Mouse (Mus musculus): Measurements from ENCODE around the gene Kcnd3.

The Kcnd3 gene

GRCm38 (mm10) chr3:105653544-105654380 is 201.6 kb downstream of the Kcnd3 start:
- DNase-seq (ENCODE audit: low read depth, low spot score) = no peak

- no peak for DNase-seq (ENCODE audit: low read depth, low spot score)
These were observed 203.0 kb downstream of the Kcnd3 start for GRCm38 (mm10) chr3:105655031-105655585.

DNA sequence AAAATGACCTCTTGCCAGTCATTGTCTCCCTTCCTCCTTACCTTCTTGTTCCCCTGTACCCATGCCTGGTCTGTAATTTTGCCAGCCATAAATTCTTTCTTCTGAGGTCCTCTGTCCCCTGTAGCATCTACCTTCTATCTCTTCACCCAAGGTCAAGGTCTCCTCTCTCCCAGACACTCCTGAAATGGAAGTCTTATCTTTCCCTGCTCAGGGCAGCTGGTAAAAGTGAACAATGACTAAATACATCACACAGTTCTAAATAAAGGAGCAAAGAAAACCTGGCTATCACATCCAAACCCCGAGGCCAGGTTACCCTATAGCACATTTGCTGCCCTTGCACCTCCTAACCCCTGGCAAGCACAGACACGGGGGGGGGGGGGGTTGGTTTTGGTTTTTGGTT is 208.4 kb downstream of the Kcnd3 start:
- no peak for DNase-seq (ENCODE audit: low read depth, low spot score)

GRCm38 (mm10) chr3:105663043-105663442 is 210.9 kb downstream of the Kcnd3 start:
- DNase-seq (ENCODE audit: low read depth, low spot score) = no peak

- no peak for DNase-seq (ENCODE audit: low read depth, low spot score)
These were observed 213.1 kb downstream of the Kcnd3 start for GRCm38 (mm10) chr3:105665105-105665765.

DNA sequence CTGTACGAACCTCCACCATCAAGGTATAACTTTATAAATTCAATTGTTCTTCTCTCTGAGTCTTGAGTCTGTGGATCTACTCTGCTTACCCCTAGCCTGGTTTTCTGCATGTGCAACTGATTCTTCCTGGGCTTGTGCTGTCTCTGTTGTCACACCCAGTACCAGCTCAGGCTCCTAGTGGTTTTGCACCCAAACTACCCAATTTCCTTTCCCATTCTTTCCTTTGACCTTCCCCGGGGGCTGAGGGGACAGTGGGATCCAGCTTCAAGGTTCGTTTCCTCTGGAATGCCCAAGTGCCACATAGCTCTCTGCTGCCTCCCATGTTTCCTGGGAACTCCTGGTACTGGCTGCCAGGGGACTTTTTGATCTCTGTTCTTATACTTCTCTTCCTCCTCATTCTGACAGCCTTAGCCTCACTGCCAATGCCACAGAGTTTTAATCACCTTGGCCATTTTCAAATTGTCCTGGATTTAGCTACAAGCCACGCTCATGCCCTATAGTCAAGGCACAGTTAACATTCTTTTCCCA is 214.9 kb downstream of the Kcnd3 start:
- DNase-seq (ENCODE audit: low read depth, low spot score) = no peak

DNA sequence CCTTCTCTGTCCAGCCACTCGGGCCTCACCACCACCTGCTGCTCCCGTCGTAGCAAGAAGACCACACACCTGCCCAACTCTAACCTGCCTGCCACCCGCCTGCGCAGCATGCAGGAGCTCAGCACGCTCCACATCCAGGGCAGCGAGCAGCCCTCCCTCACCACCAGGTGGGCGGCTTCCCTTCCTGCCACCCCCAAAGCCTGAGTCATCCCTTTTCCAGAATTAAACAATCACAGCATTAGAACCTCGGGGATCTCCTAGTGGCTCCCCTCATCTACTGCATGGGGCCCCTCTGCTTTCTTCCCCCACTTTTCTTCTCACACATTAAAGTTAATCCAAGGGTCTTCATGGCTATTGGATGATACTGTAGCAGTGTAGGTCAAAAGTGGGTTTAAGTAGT is 216.0 kb downstream of the Kcnd3 start:
- DNase-seq (ENCODE audit: low read depth, low spot score) = no peak

DNA sequence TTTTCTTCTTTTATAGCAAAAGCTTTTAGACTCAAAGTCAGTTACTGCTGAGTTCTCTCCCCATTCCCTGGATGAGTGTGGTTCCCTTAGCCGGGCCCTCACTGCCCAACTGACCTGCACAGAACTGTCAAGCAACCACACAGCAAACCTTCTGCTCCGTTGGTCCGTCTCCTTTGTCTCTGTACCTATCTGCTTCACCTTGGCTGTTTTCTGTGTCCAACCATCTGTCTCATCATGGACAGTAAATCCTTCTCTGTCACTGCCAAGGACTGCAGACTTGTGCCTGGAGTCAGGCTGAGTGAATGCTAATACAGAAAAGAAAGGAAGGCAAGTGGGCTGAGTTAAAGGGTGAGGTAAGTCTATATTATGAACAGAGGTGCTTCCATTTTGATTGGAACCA is 217.6 kb downstream of the Kcnd3 start:
- DNase-seq (ENCODE audit: low read depth, low spot score) = no peak

GRCm38 (mm10) chr3:105670801-105671200 is 218.7 kb downstream of the Kcnd3 start:
- DNase-seq (ENCODE audit: low read depth, low spot score) = no peak

- DNase-seq (ENCODE audit: low read depth, low spot score) = peak; percentile 83
These were observed 222.6 kb downstream of the Kcnd3 start for GRCm38 (mm10) chr3:105674595-105675218.

GRCm38 (mm10) chr3:105675932-105676331 is 223.8 kb downstream of the Kcnd3 start:
- peak; percentile 43 for DNase-seq (ENCODE audit: low read depth, low spot score)

- no peak for DNase-seq (ENCODE audit: low read depth, low spot score)
These were observed 228.2 kb downstream of the Kcnd3 start for GRCm38 (mm10) chr3:105680346-105680745.

GRCm38 (mm10) chr3:105686394-105687323 is 234.5 kb downstream of the Kcnd3 start:
- DNase-seq (ENCODE audit: low read depth, low spot score) = peak; percentile 39

- DNase-seq (ENCODE audit: low read depth, low spot score) = peak; percentile 97
These were observed 235.4 kb downstream of the Kcnd3 start, which contains the start of gene Ddx20 for GRCm38 (mm10) chr3:105687324-105688060. TSS of gene Ddx20 (minus strand) at chr3:105687574.

DNA sequence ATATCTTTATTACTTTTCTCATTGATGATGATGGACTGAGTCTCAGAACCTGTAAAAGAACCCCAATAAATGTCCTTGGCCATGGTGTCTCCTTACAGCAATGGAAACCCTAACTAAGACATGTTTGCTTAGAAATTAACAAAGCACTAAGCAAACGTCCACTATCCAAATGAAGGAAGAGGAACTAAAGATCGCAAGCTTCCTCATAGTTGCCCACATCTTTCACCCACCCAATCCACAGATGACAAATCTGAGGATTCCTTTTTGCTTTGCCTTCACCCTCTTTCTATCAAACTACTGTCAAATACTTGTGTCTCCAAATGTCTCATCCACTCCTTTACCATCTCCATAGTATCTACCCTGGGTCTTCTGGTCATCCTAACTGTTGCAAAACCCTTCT is 236.4 kb downstream of the Kcnd3 start:
- DNase-seq (ENCODE audit: low read depth, low spot score) = peak; percentile 22

GRCm38 (mm10) chr3:105693327-105694080 is 241.4 kb downstream of the Kcnd3 start:
- no peak for DNase-seq (ENCODE audit: low read depth, low spot score)

DNA sequence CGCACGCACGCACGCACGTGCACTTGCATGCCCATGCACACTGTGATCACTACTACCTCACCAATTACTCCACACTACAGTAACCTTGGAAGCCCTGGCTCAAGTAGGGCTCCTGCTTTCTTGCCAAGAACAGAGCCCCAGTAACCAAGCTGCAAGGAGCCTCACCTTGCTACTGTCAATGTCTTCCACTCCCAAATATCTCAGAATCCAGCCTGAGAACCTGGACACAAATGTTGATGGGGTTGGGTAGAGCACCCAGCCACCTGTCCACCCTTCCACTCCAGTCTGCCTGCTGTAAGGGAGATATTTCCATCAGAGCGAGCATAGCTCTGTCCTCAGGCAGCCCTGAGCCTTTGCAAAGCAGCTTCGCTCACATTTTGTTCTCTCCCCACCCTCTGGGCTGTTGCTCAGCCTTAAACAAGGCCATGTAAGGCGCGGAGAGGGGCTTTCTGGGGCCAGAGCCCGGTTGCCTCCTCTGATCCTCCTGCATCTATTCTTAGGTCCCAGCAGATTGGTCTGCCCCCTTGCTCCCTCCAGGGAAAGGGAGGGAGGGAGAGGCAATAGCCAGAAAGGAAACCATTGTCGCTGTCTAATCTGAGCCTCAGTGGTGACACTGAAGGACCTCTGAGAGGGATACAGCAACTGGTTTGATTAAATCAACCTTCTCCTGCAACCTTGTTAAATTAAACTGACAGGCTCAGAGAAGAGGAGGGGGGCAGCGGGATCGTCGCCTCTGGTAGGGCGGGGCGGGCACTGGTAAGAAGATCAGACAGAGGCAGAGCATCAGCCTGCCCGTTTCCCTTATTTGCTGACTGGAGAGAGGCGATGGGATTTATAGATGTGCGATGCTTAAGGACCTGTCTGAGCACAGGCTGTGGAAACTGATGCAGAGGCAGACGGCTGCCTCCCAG is 243.6 kb downstream of the Kcnd3 start:
- DNase-seq (ENCODE audit: low read depth, low spot score) = no peak
